Mouse (Mus musculus): ENCODE measurements at regions not wholly inside any gene's neighbourhood (a gene's known extent, or its start where the extent isn't known, plus 50 kb on each side); places are given as distances from the start of the nearest gene placed in this dataset.
A peak's percentile ranks its signal among the peaks of the same experiment; 100 is the strongest.

DNA sequence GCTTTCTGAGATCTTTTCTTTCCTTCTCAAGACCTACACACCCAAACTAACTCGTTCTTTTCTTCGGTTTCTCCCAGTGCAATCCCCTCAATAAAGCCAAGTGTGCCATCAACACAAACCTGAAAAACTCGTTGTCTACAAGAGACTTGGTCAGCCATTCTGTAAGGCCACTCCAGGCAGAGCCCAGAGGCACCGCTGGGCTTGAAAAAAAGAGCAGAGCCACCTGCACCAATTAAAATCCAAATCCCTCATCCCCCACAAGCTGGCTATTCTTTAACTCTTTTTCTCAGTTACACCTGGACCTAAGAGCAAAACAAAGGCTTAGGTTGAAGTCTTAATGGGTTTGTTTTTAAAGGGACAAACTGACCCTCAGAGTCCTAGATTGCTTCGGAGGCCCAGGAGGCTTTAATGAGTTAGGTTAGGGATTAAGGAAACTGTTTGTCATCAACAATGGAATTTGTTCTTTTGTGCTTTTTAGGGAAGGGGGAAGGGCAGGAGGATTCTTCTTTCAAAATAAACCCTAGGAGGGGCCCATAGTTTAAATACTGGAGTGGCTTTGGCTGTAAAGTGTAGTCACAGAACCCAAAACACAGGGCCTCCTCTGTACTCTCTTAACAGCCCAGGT lies 65.0 kb downstream of the Lao1 start:
- no peak overlapping the region for H3K9ac ChIP-seq (ENCODE audit: control insufficient read depth, low read depth, low read length, poor library complexity, severe bottlenecking)
- H3K79me2 ChIP-seq (ENCODE audit: control insufficient read depth, insufficient read depth, low read length, poor library complexity): no peaks in the 10 kb centered on the region
- H3K27ac ChIP-seq (ENCODE audit: control insufficient read depth, low read depth, low read length): no peak overlapping the region
- H3K36me3 ChIP-seq (ENCODE audit: control insufficient read depth in 1 of 2, insufficient read depth in 2 of 2, low read length in 2 of 2): no peaks in the 10 kb centered on the region
- H3K4me1 ChIP-seq (ENCODE audit: control insufficient read depth in 1 of 2, insufficient read depth in 2 of 2, low read length in 2 of 2): no peaks in the 10 kb centered on the region
- no peaks in the 10 kb centered on the region for H3K9me3 ChIP-seq (replicated peaks; ENCODE audit: insufficient read depth, low read length)
- H3K27me3 ChIP-seq (ENCODE audit: control insufficient read depth in 1 of 2, insufficient read depth in 2 of 2, low read length in 2 of 2): peaks cover 13 to 15% of the 10 kb centered on the region in 2 experiments
- no peak overlapping the region for H3K4me3 ChIP-seq (ENCODE audit: control insufficient read depth in 1 of 2, insufficient read depth in 1 of 2, low read depth in 2 of 2, low read length in 2 of 2)
- no peak for DNase-seq (ENCODE audit: low read depth, low spot score)
- TF ChIP-seq BHLHE40 (IDR thresholded peaks at IDR 0.05; ENCODE audit: borderline replicate concordance, low read depth, low read length) (no peak), MAZ (IDR thresholded peaks at IDR 0.05; ENCODE audit: low read depth, low read length) (no peak), USF2 (IDR thresholded peaks at IDR 0.05; ENCODE audit: borderline replicate concordance in 1 of 2, insufficient read depth in 1 of 2, low read depth in 1 of 2, low read length in 2 of 2) (no peak), ZC3H11A (IDR thresholded peaks at IDR 0.05; ENCODE audit: low read depth, low read length) (no peak), ELF1 (IDR thresholded peaks at IDR 0.05; ENCODE audit: low read depth, low read length) (no peak), ZMIZ1 (IDR thresholded peaks at IDR 0.05; ENCODE audit: low read depth, low read length) (no peak), E2F4 (IDR thresholded peaks at IDR 0.05; ENCODE audit: borderline replicate concordance, low read depth, low read length) (no peak), TBP (IDR thresholded peaks at IDR 0.05; ENCODE audit: low read depth, low read length) (no peak), NRF1 (IDR thresholded peaks at IDR 0.05; ENCODE audit: insufficient read depth, low read depth, low read length, poor library complexity, severe bottlenecking) (no peak), HCFC1 (IDR thresholded peaks at IDR 0.05; ENCODE audit: low read depth, low read length) (no peak), CHD1 (IDR thresholded peaks at IDR 0.05; ENCODE audit: low read depth, low read length) (no peak), MYC (IDR thresholded peaks at IDR 0.05; ENCODE audit: low read depth, low read length) (no peak), SMC3 (IDR thresholded peaks at IDR 0.05; ENCODE audit: low read depth, low read length) (no peak), KAT2A (conservative IDR thresholded peaks at IDR 0.05; ENCODE audit: low read depth, low read length) (no peak), USF1 (IDR thresholded peaks at IDR 0.05; ENCODE audit: low read depth, low read length) (no peak)

DNA sequence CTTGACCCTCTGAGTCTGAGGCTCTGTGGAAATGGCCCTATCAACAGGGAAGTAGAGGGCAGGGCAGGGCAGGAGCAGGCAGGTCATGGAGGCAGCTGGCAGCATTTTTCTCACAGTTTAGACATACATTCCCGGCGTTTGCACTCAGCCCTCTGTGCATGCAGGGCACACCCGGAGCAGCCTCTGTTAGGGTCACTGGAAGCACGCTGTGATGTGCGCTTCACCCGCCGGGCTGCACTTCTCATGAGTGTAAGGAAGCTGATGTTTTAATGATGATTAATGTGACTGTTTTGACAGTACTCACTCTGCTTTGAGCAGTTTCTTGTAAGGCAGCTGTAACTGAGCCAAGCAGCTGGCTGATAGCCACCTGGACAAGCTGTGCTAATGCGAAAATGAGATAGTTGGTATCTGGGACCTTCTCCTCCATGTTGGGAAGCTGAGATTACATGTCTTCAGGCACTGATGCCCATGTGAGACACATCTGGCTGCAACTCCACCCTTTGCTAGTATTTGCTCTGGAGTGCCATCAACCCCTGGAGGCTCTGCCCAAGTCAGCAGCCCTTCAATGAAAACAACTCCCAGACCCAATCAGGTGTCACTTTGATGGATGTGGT lies 66.9 kb downstream of the Lao1 start:
- no peak overlapping the region for H3K4me3 ChIP-seq (ENCODE audit: control insufficient read depth in 1 of 2, insufficient read depth in 1 of 2, low read depth in 2 of 2, low read length in 2 of 2)
- H3K9ac ChIP-seq (ENCODE audit: control insufficient read depth, low read depth, low read length, poor library complexity, severe bottlenecking): no peak overlapping the region
- no peaks in the 10 kb centered on the region for H3K36me3 ChIP-seq (ENCODE audit: control insufficient read depth in 1 of 2, insufficient read depth in 2 of 2, low read length in 2 of 2)
- H3K79me2 ChIP-seq (ENCODE audit: control insufficient read depth, insufficient read depth, low read length, poor library complexity): no peaks in the 10 kb centered on the region
- peak; percentile 63 for DNase-seq (ENCODE audit: low read depth, low spot score)
- H3K4me1 ChIP-seq (ENCODE audit: control insufficient read depth in 1 of 2, insufficient read depth in 2 of 2, low read length in 2 of 2): no peaks in the 10 kb centered on the region
- H3K9me3 ChIP-seq (replicated peaks; ENCODE audit: insufficient read depth, low read length): no peaks in the 10 kb centered on the region
- H3K27ac ChIP-seq (ENCODE audit: control insufficient read depth, low read depth, low read length): no peak overlapping the region
- TF ChIP-seq TAL1 (IDR thresholded peaks at IDR 0.05; ENCODE audit: low read length): peak; percentile 82
- no peak for TF ChIP-seq POLR2AphosphoS2 (IDR thresholded peaks at IDR 0.05; ENCODE audit: low read length)
- peak; percentile 42 to 73; a peak in 3 of 4 replicates for TF ChIP-seq EP300 (IDR thresholded peaks at IDR 0.05; ENCODE audit: low read depth in 1 of 2, low read length in 2 of 2)
- TF ChIP-seq POLR2AphosphoS5 (IDR thresholded peaks at IDR 0.05; ENCODE audit: borderline replicate concordance, low read depth, low read length): no peak
- TF ChIP-seq ETS1 (IDR thresholded peaks at IDR 0.05; ENCODE audit: low read depth, low read length): peak; percentile 54; the same call in 1 of the 2 replicates
- no peak for TF ChIP-seq MAFK (IDR thresholded peaks at IDR 0.05; ENCODE audit: borderline replicate concordance, low read depth, low read length)
- TF ChIP-seq TBP (IDR thresholded peaks at IDR 0.05; ENCODE audit: low read depth, low read length): no peak
- peak; percentile 89 for TF ChIP-seq TCF12 (IDR thresholded peaks at IDR 0.05; ENCODE audit: low read depth, low read length)
- TF ChIP-seq NELFE (IDR thresholded peaks at IDR 0.05; ENCODE audit: low read depth, low read length): no peak
- TF ChIP-seq GATA1 (IDR thresholded peaks at IDR 0.05; ENCODE audit: low read depth, low read length): peak; percentile 78
- peak; percentile 73 for TF ChIP-seq RCOR1 (IDR thresholded peaks at IDR 0.05; ENCODE audit: low read depth, low read length)
- TF ChIP-seq NRF1 (IDR thresholded peaks at IDR 0.05; ENCODE audit: insufficient read depth, low read depth, low read length, poor library complexity, severe bottlenecking): no peak
- TF ChIP-seq UBTF (IDR thresholded peaks at IDR 0.05; ENCODE audit: borderline replicate concordance, insufficient read depth, low read depth, low read length): no peak
- TF ChIP-seq RAD21 (IDR thresholded peaks at IDR 0.05; ENCODE audit: low read depth, low read length): no peak
- TF ChIP-seq POLR2A (IDR thresholded peaks at IDR 0.05; ENCODE audit: control insufficient read depth in 1 of 2, insufficient read depth in 1 of 2, low read depth in 1 of 2, low read length in 2 of 2, poor library complexity in 1 of 2): no peak
- no peak for TF ChIP-seq SMC3 (IDR thresholded peaks at IDR 0.05; ENCODE audit: low read depth, low read length)
- TF ChIP-seq GABPA (IDR thresholded peaks at IDR 0.05; ENCODE audit: low read depth, low read length): no peak
- peaks cover 13 to 17% of the 10 kb centered on the region in 2 experiments for H3K27me3 ChIP-seq (ENCODE audit: control insufficient read depth in 1 of 2, insufficient read depth in 2 of 2, low read length in 2 of 2)
